In the genomic region with DNA sequence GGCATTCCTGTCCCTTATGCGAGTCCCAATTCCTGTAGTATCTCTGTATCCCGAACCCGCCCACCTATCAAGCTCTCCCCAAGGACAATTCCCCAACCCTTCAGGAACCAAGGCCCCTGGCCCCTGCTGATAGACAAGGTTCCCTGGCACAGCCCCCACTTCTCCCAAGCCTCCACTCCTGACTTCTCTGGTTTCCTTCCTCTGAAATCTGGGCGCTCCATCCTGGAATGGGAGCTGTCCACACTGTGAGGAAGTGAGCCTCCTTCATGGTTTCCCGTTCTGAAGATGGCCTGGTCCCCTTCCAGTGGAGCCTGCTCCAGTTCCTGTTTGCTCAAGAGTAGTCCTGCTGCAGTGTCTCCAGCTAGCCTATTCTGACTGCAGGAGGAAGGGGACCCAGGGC, we compare ENCODE assay signal across 8 mouse cellular contexts. TPM values are rescaled to one million over a fixed set of nuclear protein-coding genes. Genes with fewer than 3 reads are reported as not detected.
DNase-seq lines count a peak whose midpoint lies in the region; ATAC-seq and TF ChIP-seq lines count a peak whose summit lies in the region.

No protein-coding gene starts in this region.

- H3K4me3 ChIP-seq in C2C12 (ENCODE audit: insufficient read depth, poor library complexity, severe bottlenecking) = peak overlapping the region; percentile 50
- no peak overlapping the region for H3K4me3 ChIP-seq in embryonic facial prominence, embryonic 11.5 days (ENCODE audit: low read depth, low read length)
- peak overlapping the region; percentile 80 for H3K4me3 ChIP-seq in limb, embryonic 12.5 days (replicated peaks)
- H3K4me3 ChIP-seq in midbrain, embryonic 13.5 days (replicated peaks) = peak overlapping the region; percentile 70

- ATAC-seq in embryonic facial prominence, embryonic 11.5 days (replicated peaks; ENCODE audit: insufficient number of reproducible peaks, low FRiP score, low TSS enrichment, low read depth) = no peak
- ATAC-seq in limb, embryonic 12.5 days (ENCODE audit: insufficient number of reproducible peaks, insufficient read depth, low FRiP score, low TSS enrichment, low read depth) = no peak
- no peak for ATAC-seq in midbrain, embryonic 13.5 days

- peaks cover 4% of the 10 kb centered on the region; the same call in 1 of the 2 replicates for H3K4me1 ChIP-seq in embryonic facial prominence, embryonic 11.5 days (ENCODE audit: control insufficient read depth, insufficient read depth, low read length)
- peaks cover 11% of the 10 kb centered on the region for H3K4me1 ChIP-seq in limb, embryonic 12.5 days (replicated peaks)
- H3K4me1 ChIP-seq in midbrain, embryonic 13.5 days (replicated peaks) = peaks cover 15% of the 10 kb centered on the region

- 56% methylated on average over 5 of the region's 5 CpGs for WGBS in embryonic facial prominence, embryonic 11.5 days
- WGBS in limb, embryonic 12.5 days = 70% methylated on average over 5 of the region's 5 CpGs
- WGBS in midbrain, embryonic 13.5 days = 66% methylated on average over 5 of the region's 5 CpGs

- peak overlapping the region; percentile 89; the same call in 1 of the 2 replicates for H3K9ac ChIP-seq in embryonic facial prominence, embryonic 11.5 days (replicated peaks; ENCODE audit: low read length)
- H3K9ac ChIP-seq in limb, embryonic 12.5 days (replicated peaks) = peak overlapping the region; percentile 84
- H3K9ac ChIP-seq in midbrain, embryonic 13.5 days (replicated peaks) = peak overlapping the region; percentile 86

- intact Hi-C loops in heart, postnatal 25 days (cut with DNase I) = loop anchor here (2.0 to 5.0 kb wide), 3 partner anchors 18 to 128 kb away; a partner anchor contains a TSS

- no peak overlapping the region for H3ac ChIP-seq in C2C12 (ENCODE audit: control insufficient read depth, insufficient read length, low read depth)

- H3K27ac ChIP-seq in embryonic facial prominence, embryonic 11.5 days (replicated peaks; ENCODE audit: low read depth, low read length) = no peak overlapping the region
- no peak overlapping the region for H3K27ac ChIP-seq in limb, embryonic 12.5 days
- no peak overlapping the region for H3K27ac ChIP-seq in midbrain, embryonic 13.5 days

- H3K36me3 ChIP-seq in C2C12 (ENCODE audit: control insufficient read depth, insufficient read depth) = peaks cover 30% of the 10 kb centered on the region
- H3K36me3 ChIP-seq in embryonic facial prominence, embryonic 11.5 days (replicated peaks; ENCODE audit: control insufficient read depth, insufficient read depth, low read depth, low read length) = peaks cover 3% of the 10 kb centered on the region; the same call in 1 of the 2 replicates
- peaks cover 68% of the 10 kb centered on the region for H3K36me3 ChIP-seq in limb, embryonic 12.5 days
- H3K36me3 ChIP-seq in midbrain, embryonic 13.5 days = peaks cover 67% of the 10 kb centered on the region

- no peaks in the 10 kb centered on the region for H3K79me2 ChIP-seq in C2C12 (ENCODE audit: control insufficient read depth, insufficient read depth)

- peak overlapping the region; percentile 84 for H3K4me2 ChIP-seq in embryonic facial prominence, embryonic 11.5 days (ENCODE audit: low read depth, low read length)
- H3K4me2 ChIP-seq in limb, embryonic 12.5 days = peak overlapping the region; percentile 87
- peak overlapping the region; percentile 88 for H3K4me2 ChIP-seq in midbrain, embryonic 13.5 days (replicated peaks)

- H3K9me3 ChIP-seq in embryonic facial prominence, embryonic 11.5 days (replicated peaks; ENCODE audit: control insufficient read depth, low read length) = no peaks in the 10 kb centered on the region
- H3K9me3 ChIP-seq in limb, embryonic 12.5 days = no peaks in the 10 kb centered on the region
- no peaks in the 10 kb centered on the region for H3K9me3 ChIP-seq in midbrain, embryonic 13.5 days

- H3K27me3 ChIP-seq in C2C12 (ENCODE audit: control insufficient read depth, insufficient read depth, insufficient read length) = no peaks in the 10 kb centered on the region
- H3K27me3 ChIP-seq in embryonic facial prominence, embryonic 11.5 days (ENCODE audit: control insufficient read depth, insufficient read depth, low read length) = no peaks in the 10 kb centered on the region
- H3K27me3 ChIP-seq in limb, embryonic 12.5 days = no peaks in the 10 kb centered on the region
- H3K27me3 ChIP-seq in midbrain, embryonic 13.5 days = no peaks in the 10 kb centered on the region

- no peak for TF ChIP-seq CTCF in C2C12 (IDR thresholded peaks at IDR 0.05; ENCODE audit: control insufficient read depth, insufficient read depth, insufficient read length)

- H3K79me3 ChIP-seq in C2C12 (ENCODE audit: low read depth) = no peaks in the 10 kb centered on the region

- DNase-seq in embryonic facial prominence, embryonic 11.5 days (ENCODE audit: low spot score) = no peak
- peak; percentile 27 for DNase-seq in heart, postnatal 25 days (ENCODE audit: low spot score)
- DNase-seq in frontal cortex, postnatal 25 days (ENCODE audit: low spot score in 2 of 2) = no peak
- DNase-seq in cerebellum, postnatal 36 days = no peak
- DNase-seq in spleen, postnatal 36 days (ENCODE audit: low spot score in 2 of 2) = no peak

TF ChIP-seq in C2C12, 6 proteins besides CTCF, POLR2A, EP300 and RAD21:
- TF ChIP-seq MYOD1 (IDR thresholded peaks at IDR 0.05; ENCODE audit: control insufficient read depth, insufficient read length, low read depth) (no peak), CEBPB (IDR thresholded peaks at IDR 0.05; ENCODE audit: low read depth) (no peak), MYOG (IDR thresholded peaks at IDR 0.05; ENCODE audit: control insufficient read depth, extremely low read depth, insufficient read length) (no peak), FOSL1 (IDR thresholded peaks at IDR 0.05; ENCODE audit: insufficient read depth, low read length, poor library complexity, severe bottlenecking) (no peak), USF1 (IDR thresholded peaks at IDR 0.05; ENCODE audit: low read depth) (no peak), MAX (IDR thresholded peaks at IDR 0.05) (no peak)

RNA-seq across cellular contexts. Expression of a gene that starts 1.0 kb away (rescaled TPM):
- polyA plus RNA-seq in C2C12 (2012; fragmentation: generic; extraction: Trizol) = 7.5 TPM
- polyA plus RNA-seq in embryonic facial prominence, embryonic 11.5 days (2014; fragmentation: Nextera tagmentation; extraction: Ambion mirVana) = 9.1 and 12.1 TPM in 2 replicates
- total RNA-seq in heart, postnatal 25 days (2021) = 1 to 10 TPM; 7.9 to 8.3 TPM
- 19.3 and 21.6 TPM in 2 replicates for polyA plus RNA-seq in limb, embryonic 12.5 days (2016; fragmentation: Nextera tagmentation; extraction: Ambion mirVana)
- polyA plus RNA-seq in midbrain, embryonic 13.5 days (2015; fragmentation: Nextera tagmentation; extraction: Ambion mirVana) = 20.9 and 29.5 TPM in 2 replicates

RNA-seq across cellular contexts. Expression of a gene that starts 16.9 kb away (rescaled TPM):
- 0.05 TPM for polyA plus RNA-seq in C2C12 (2012; fragmentation: generic; extraction: Trizol)
- 1.0 and 1.2 TPM in 2 replicates for polyA plus RNA-seq in embryonic facial prominence, embryonic 11.5 days (2014; fragmentation: Nextera tagmentation; extraction: Ambion mirVana)
- total RNA-seq in heart, postnatal 25 days (2021) = under 1 TPM; 0.03 to 0.23 TPM
- polyA plus RNA-seq in limb, embryonic 12.5 days (2016; fragmentation: Nextera tagmentation; extraction: Ambion mirVana) = 0.14 and 0.30 TPM in 2 replicates
- polyA plus RNA-seq in midbrain, embryonic 13.5 days (2015; fragmentation: Nextera tagmentation; extraction: Ambion mirVana) = 17.7 and 18.0 TPM in 2 replicates

RNA-seq across cellular contexts. Expression of a gene that starts 25.6 kb away (rescaled TPM):
- 37.1 TPM for polyA plus RNA-seq in C2C12 (2012; fragmentation: generic; extraction: Trizol)
- 113 and 118 TPM in 2 replicates for polyA plus RNA-seq in embryonic facial prominence, embryonic 11.5 days (2014; fragmentation: Nextera tagmentation; extraction: Ambion mirVana)
- 10 to 100 TPM; 21.1 to 26.4 TPM for total RNA-seq in heart, postnatal 25 days (2021)
- 144 and 146 TPM in 2 replicates for polyA plus RNA-seq in limb, embryonic 12.5 days (2016; fragmentation: Nextera tagmentation; extraction: Ambion mirVana)
- polyA plus RNA-seq in midbrain, embryonic 13.5 days (2015; fragmentation: Nextera tagmentation; extraction: Ambion mirVana) = 217 and 238 TPM in 2 replicates

RNA-seq across cellular contexts. Expression of a gene that starts 43.9 kb away (rescaled TPM):
- 4.3 TPM for polyA plus RNA-seq in C2C12 (2012; fragmentation: generic; extraction: Trizol)
- 14.5 and 15.5 TPM in 2 replicates for polyA plus RNA-seq in embryonic facial prominence, embryonic 11.5 days (2014; fragmentation: Nextera tagmentation; extraction: Ambion mirVana)
- total RNA-seq in heart, postnatal 25 days (2021) = 10 to 100 TPM; 27.4 to 28.7 TPM
- polyA plus RNA-seq in limb, embryonic 12.5 days (2016; fragmentation: Nextera tagmentation; extraction: Ambion mirVana) = 16.3 and 20.1 TPM in 2 replicates
- 11.3 and 12.5 TPM in 2 replicates for polyA plus RNA-seq in midbrain, embryonic 13.5 days (2015; fragmentation: Nextera tagmentation; extraction: Ambion mirVana)
